Mouse (Mus musculus) kidney, postnatal 10 days (tissue): Measurements from ENCODE around the gene 2310022B05Rik.

ENCODE experiments used
- DNase-seq: peaks from one replicate; pipeline ENCODE4 v3.0.0; 2021; ENCODE audit warnings: mixed read lengths

Gene 2310022B05Rik

DNA sequence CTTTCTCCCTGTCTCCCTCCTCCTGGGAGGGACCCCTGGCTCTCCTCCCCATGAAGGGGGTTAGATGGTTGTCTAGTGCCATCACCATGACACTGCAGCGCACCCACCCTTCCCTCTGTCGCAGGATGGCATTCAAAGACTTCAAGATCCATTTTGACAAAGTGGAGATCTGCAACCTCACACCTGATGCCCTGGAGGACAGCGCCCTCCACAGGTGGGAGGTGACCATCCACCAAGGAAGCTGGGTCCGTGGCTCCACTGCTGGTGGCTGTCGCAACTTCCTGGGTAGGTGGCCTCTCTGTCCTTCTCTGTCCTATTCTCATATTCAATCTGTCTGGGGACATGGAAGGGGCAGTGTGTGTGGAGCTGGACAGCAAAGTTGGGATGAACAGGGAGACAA is 59.1 kb downstream of the 2310022B05Rik start:
- no peak for DNase-seq

DNA sequence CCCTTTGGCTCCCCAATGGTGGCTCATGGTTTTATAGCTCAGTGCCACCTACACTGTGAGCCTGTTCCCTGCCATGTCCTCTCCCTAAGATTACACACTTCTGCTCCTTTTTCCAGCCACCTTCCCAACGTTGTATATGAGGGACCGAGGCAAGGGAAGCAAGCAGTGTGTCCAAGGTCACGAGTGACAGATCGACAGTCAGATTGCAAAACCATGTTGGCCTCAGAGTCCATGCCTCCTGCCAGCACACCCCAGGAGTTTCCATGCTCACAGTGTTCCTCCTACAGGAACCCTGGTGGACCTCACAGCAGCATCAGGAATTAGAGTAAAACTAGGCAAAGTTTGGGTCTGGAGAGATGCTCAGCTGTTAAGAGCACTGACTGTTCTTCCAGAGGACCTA is 73.8 kb downstream of the 2310022B05Rik start:
- DNase-seq, result no peak

DNA sequence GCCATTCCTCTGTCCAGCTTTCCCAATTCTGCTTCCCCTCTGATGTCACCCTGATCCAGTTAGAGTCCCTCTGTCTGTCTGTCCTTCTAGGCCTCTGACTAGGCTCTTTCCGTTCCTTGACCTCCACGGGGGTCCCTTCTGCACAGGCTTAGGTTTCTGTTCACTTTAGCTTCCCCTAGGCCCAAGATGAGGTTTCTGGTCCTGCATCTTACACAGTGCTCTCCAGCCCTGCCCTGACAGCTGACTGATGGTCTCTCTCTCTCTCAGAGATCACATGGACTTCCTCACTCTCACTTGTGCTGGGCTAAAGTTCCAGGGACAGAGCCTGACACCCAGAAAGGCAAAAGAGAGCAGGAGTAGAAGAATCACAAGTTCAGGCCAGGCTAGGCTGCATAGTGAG is 76.6 kb downstream of the 2310022B05Rik start:
- no peak for DNase-seq
